Mouse (Mus musculus) kidney, adult 2 months (tissue): ENCODE measurements around the gene Cyp46a1. TPM values are rescaled to one million over a fixed set of nuclear protein-coding genes. Genes with fewer than 3 reads are reported as not detected.

ENCODE experiments used
- DNase-seq: peaks from one replicate; pipeline ENCODE4 v3.0.0; 2021
- H3K27ac ChIP-seq: fragments of 200-500 bp; 2 replicates; pipeline ENCODE4 v1.5.1; 2012; ENCODE audit warnings: low read depth, low read length, control low read depth, inconsistent platforms; ENCODE audit not compliant: insufficient read depth
- H3K27me3 ChIP-seq: fragments of 200-500 bp; replicated peaks from 2 replicates; pipeline ENCODE4 v1.6.1; 2012; ENCODE audit warnings: mild to moderate bottlenecking, moderate library complexity, low read length, inconsistent platforms; ENCODE audit not compliant: control insufficient read depth, insufficient read depth
- H3K36me3 ChIP-seq: fragments of 200-500 bp; 2 replicates; pipeline ENCODE4 v1.6.1; 2012; ENCODE audit warnings: mild to moderate bottlenecking, moderate library complexity, low read length, inconsistent platforms; ENCODE audit not compliant: control insufficient read depth, insufficient read depth
- H3K4me1 ChIP-seq: fragments of 200-500 bp; 2 replicates; pipeline ENCODE4 v1.6.1; 2011; ENCODE audit warnings: low read length; ENCODE audit not compliant: control insufficient read depth, insufficient read depth
- H3K4me3 ChIP-seq: fragments of 200-500 bp; 2 replicates; pipeline ENCODE4 v1.5.1; 2011; ENCODE audit warnings: mild to moderate bottlenecking, low read depth, low read length, control low read depth; ENCODE audit not compliant: insufficient read depth
- CTCF ChIP-seq: fragments of 200-500 bp; conservative IDR thresholded peaks from 2 replicates; pipeline ENCODE4 v1.5.1; 2011; ENCODE audit warnings: low read depth, mild to moderate bottlenecking, control low read depth, low read length, moderate library complexity, mixed read lengths; ENCODE audit not compliant: insufficient read depth, insufficient read length
- POLR2A ChIP-seq: fragments of 200-500 bp; IDR thresholded peaks from one replicate; pipeline ENCODE4 v1.6.1; 2011; ENCODE audit warnings: low read depth, low read length, control low read depth
- WGBS: fragments of 180-500 bp; shearing (Covaris S2); methylation state at CpG from one replicate; pipeline ENCODE4 v1.1.7; 2018; 5-methylcytosine and 5-hydroxymethylcytosine counted together
- polyA plus RNA-seq: library from polyadenylated mRNA; depleted of rRNA; stranded (reverse); fragments of >200 nt; gene quantifications from 2 replicates; pipeline ENCODE4 v1.2.3, GENCODE M21; 2012

Cyp46a1 gene
- polyA plus RNA-seq, 1 experiment: 4.1 TPM

DNA sequence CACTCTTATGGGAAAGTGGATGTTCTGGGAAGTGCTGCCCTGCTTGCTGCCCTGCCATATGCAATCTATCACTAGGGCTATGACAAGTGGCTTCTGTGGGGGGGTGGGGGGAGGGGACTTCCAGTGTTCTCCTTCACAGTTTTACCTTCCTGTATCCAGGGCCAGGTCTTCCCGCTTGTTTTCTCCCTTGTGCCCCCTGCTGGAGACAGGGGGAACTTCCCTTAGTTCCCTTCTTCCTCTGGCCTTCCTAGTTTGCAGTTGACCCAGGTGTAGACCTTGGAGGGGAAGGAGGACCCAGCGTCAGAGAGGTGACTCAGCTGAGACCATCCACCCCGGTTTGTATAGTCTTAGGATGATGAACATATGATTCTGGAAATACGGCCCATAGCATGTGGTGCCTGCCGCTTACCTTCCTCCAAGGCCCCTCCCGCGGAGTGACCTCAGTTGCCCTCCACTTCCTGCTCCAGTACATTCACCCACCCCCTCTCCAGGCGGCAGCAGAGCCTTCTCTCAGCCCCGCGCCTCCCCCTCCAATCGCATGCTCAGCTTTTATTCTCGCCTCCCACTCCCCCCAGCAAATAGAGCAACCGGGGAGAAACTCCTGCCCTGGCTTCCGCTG is 4.5 kb downstream of the Cyp46a1 start:
- WGBS: 21% methylated on average over 14 of the region's 14 CpGs
- TF ChIP-seq CTCF (peak; percentile 78), POLR2A (no peak)
- no peaks in the 10 kb centered on the region for H3K27me3 ChIP-seq
- no peak overlapping the region for H3K4me3 ChIP-seq
- DNase-seq: peak; percentile 48
- no peaks in the 10 kb centered on the region for H3K36me3 ChIP-seq
- H3K27ac ChIP-seq: no peak overlapping the region
- no peaks in the 10 kb centered on the region; the same call in 1 of the 2 replicates for H3K4me1 ChIP-seq

DNA sequence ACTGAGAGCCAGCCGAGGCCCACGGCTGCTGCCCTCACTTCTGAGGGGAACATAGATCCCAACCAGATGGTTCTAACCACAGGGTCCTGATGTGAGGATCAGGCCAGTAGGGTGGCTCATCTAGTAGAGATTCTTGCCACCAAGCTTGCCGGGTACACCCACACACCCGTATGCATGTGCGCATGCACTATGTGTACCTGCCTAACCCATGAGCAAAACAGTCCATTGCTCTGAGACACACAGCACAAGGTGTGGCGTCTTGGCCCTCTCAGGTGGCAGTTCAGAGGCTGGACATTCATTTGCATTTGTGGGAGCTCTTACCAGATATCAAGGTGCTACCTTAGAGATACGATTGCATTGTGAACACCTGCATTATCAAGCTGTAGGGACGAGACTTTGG is 14.0 kb downstream of the Cyp46a1 start:
- WGBS: 84% methylated on average over 8 of the region's 8 CpGs

DNA sequence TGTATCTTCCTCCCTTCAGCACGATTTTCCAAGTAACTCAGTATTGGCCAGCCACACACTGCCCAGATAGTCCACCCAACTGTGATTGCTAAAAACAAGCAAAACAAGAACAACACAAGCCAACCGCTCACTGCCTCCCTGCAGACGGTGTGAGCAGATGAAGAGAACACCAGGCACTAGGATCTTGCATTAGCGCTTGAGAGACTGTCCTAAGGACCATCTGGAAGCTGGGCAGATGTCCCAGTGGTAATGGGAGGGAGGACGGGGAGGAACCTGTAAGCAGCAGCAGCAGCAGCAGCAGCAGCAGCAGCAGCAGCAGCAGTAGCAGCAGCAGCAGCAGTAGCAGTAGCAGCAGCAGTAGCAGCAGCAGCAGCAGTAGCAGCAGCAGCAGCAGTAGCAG is 14.8 kb downstream of the Cyp46a1 start:
- Histone ChIP-seq H3K27me3 (no peaks in the 10 kb centered on the region), H3K27ac (no peak overlapping the region), H3K4me3 (no peak overlapping the region), H3K36me3 (no peaks in the 10 kb centered on the region), H3K4me1 (no peaks in the 10 kb centered on the region)
- 68% methylated on average over 5 of the region's 5 CpGs for WGBS
- DNase-seq: no peak
- no peak for TF ChIP-seq POLR2A
- TF ChIP-seq CTCF: no peak

More for the DNA sequence above, 14.0 kb downstream of the Cyp46a1 start:
- Histone ChIP-seq H3K36me3 (no peaks in the 10 kb centered on the region), H3K27ac (no peak overlapping the region), H3K4me1 (no peaks in the 10 kb centered on the region), H3K27me3 (no peaks in the 10 kb centered on the region), H3K4me3 (no peak overlapping the region)
- DNase-seq: no peak
- no peak for TF ChIP-seq CTCF

DNA sequence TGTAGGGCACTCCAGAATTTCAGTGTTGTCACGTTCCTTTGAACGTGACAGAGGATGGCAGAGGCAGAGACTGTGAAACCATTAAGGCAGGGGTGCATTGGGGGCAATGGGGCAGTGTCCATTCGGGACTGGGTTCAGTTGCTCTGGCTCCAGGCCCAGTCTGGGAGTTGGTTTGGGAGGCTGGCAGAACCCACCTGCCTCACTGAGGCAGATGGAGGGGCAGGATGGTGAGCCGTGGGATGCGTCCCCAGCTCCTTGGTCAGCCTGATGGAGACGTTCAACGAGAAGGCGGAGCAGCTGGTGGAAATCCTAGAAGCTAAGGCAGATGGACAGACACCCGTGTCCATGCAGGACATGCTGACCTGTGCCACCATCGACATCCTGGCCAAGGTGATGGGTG is 16.8 kb downstream of the Cyp46a1 start:
- no peak for TF ChIP-seq CTCF
- no peak for TF ChIP-seq POLR2A
- Histone ChIP-seq H3K36me3 (no peaks in the 10 kb centered on the region), H3K4me1 (no peaks in the 10 kb centered on the region), H3K27me3 (no peaks in the 10 kb centered on the region), H3K4me3 (no peak overlapping the region), H3K27ac (no peak overlapping the region)
- 76% methylated on average over 10 of the region's 10 CpGs for WGBS
- DNase-seq: no peak

DNA sequence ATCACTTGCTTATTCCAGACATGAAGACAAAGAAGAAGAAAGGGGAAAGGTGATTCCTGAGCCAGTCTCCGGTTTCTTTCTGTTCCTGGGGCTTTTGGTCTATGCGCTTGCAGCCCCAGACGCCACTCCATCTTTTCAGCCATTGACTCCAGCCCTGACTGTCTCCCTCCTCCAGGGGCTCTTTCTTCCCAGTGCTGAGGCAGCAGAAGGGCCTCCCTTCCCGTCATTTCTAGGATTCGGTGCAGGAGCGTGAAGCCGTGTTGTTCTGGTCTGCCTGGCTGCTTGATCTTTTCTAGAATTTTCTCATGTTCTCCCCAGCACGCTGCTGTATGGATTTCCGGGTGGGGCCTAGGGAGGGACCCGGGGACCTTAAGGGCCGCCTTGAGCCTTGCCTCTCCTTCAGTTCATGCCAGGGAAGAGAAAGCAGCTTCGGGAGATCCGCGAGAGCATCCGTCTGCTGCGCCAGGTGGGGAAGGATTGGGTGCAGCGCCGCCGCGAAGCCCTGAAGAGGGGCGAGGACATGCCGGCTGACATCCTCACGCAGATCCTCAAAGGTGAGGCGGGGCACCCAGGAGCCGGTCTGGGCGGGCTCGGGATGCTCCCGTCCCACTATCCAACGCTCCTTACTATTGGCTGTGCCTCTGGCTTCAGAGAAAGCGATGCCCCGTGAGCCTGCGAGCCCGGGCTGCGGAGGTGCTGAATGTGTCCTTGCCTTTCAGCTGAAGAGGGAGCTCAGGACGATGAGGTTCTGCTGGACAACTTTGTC is 18.4 kb downstream of the Cyp46a1 start:
- 24% methylated on average over 35 of the region's 35 CpGs for WGBS
- no peaks in the 10 kb centered on the region for H3K27me3 ChIP-seq
- no peak overlapping the region for H3K4me3 ChIP-seq

DNA sequence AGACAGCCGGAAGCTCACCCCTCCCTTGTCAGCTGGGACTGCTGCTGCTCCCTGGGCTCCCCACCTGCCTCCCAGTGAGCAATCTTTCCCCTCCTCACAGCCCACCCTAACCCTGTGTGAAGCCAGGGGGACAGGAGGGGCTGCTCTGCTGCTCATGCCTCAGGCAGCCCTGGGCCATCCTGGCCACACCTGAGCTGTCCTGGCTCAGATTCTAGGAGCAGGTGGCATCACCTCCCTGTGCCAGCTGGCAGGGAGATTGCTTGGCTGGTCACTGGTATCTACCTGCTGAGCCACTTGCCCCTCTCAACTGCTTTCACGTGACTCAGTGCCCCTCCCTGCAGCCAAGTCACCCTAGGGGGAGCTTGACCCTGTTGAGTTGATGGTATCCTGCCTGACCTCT is 20.1 kb downstream of the Cyp46a1 start:
- H3K27ac ChIP-seq: no peak overlapping the region
- no peak for TF ChIP-seq POLR2A
- TF ChIP-seq CTCF: no peak
- DNase-seq: no peak
- no peaks in the 10 kb centered on the region for H3K36me3 ChIP-seq
- no peak overlapping the region for H3K4me3 ChIP-seq
- WGBS: 76% methylated on average over 2 of the region's 2 CpGs
- H3K27me3 ChIP-seq: no peaks in the 10 kb centered on the region
- no peaks in the 10 kb centered on the region for H3K4me1 ChIP-seq

More for the DNA sequence above, 18.4 kb downstream of the Cyp46a1 start:
- Histone ChIP-seq H3K4me1 (no peaks in the 10 kb centered on the region), H3K36me3 (no peaks in the 10 kb centered on the region), H3K27ac (no peak overlapping the region)
- TF ChIP-seq CTCF (no peak), POLR2A (no peak)
- no peak for DNase-seq

DNA sequence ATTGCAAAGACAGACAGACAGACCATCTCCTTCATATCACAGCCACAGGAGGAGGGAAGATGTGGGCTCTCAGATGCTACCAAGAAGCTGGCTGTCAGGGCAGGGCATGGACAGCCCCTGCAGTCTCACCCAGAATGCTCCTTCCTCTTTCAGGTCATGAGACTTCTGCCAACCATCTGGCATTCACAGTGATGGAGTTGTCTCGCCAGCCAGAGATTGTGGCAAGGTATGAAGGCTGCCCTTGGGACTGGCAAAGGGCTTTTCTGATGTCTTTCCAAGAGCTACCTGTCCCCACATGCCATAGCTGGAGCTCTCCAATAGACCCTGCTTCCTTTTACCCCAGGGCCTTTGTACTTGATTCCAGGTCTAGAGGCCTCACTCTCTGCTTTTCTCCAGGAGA is 21.1 kb downstream of the Cyp46a1 start:
- TF ChIP-seq POLR2A (no peak), CTCF (no peak)
- DNase-seq: no peak
- WGBS: 79% methylated on average over 1 of the region's 1 CpGs
- H3K36me3 ChIP-seq: no peaks in the 10 kb centered on the region
- H3K27ac ChIP-seq: no peak overlapping the region
- no peaks in the 10 kb centered on the region for H3K4me1 ChIP-seq
- H3K4me3 ChIP-seq: no peak overlapping the region
- no peaks in the 10 kb centered on the region for H3K27me3 ChIP-seq
